Mouse (Mus musculus) gastrocnemius, postnatal 14 days (tissue): ENCODE results near the gene Hyou1. TPM values are rescaled to one million over a fixed set of nuclear protein-coding genes. Genes with fewer than 3 reads are reported as not detected.
"Not testable (repeated sequence)": the region's sequence is repeated elsewhere in the genome, so short reads cannot be mapped to it uniquely, and the experiment has no call there.

Source experiments
- DNase-seq: peaks from one replicate; pipeline ENCODE4 v3.0.0; 2021; ENCODE audit warnings: mixed read lengths
- intact Hi-C: fragments of 180-260 bp; cut with DNase I; formaldehyde crosslinking; loops from one replicate; pipeline ENCODE4 v1.15.1; 2025; ENCODE audit warnings: low total_unique reads
- total RNA-seq, 2 experiments: library from RNA; stranded (reverse); gene quantifications; 2 replicates each; pipeline ENCODE4 v1.2.3; 2021

Hyou1 gene
- total RNA-seq, 2 experiments from 2014 or later, result 25.9 to 30.6 TPM

GRCm38 (mm10) chr9:44347166-44347565 lies 32.1 kb upstream of the Hyou1 start:
- intact Hi-C loops, result no loop called here
- DNase-seq, result no peak

- DNase-seq, result no peak
- intact Hi-C loops, result no loop called here
Measured at GRCm38 (mm10) chr9:44347621-44348020, 31.7 kb upstream of the Hyou1 start.

GRCm38 (mm10) chr9:44348546-44348945 lies 30.7 kb upstream of the Hyou1 start:
- no peak for DNase-seq
- intact Hi-C loops, result no loop called here

- DNase-seq, result no peak
- intact Hi-C loops, result loop anchor here (5.0 kb wide), 1 partner anchor 99 kb away; the partner anchor contains the start of gene Pdzd3
Measured at GRCm38 (mm10) chr9:44351396-44351795, 27.9 kb upstream of the Hyou1 start.

- intact Hi-C loops, result loop anchor here (5.0 kb wide), 1 partner anchor 100 kb away; the partner anchor contains the start of gene Pdzd3
- DNase-seq, result no peak
Measured at GRCm38 (mm10) chr9:44352337-44352736, 27.0 kb upstream of the Hyou1 start.

GRCm38 (mm10) chr9:44353142-44353541 lies 26.1 kb upstream of the Hyou1 start:
- intact Hi-C loops, result loop anchor here (5.0 kb wide), 1 partner anchor 101 kb away; the partner anchor contains the start of gene Pdzd3

GRCm38 (mm10) chr9:44357207-44357606 lies 22.1 kb upstream of the Hyou1 start:
- DNase-seq, result no peak

More at GRCm38 (mm10) chr9:44353142-44353541, 26.1 kb upstream of the Hyou1 start:
- DNase-seq, result no peak

GRCm38 (mm10) chr9:44361190-44361917 lies 17.9 kb upstream of the Hyou1 start, which contains the start of gene Vps11:
TSS of gene Vps11 (minus strand) at chr9:44361670.
- intact Hi-C loops, result no loop called here
- DNase-seq, result peak; percentile 95

More at GRCm38 (mm10) chr9:44357207-44357606, 22.1 kb upstream of the Hyou1 start:
- intact Hi-C loops, result loop anchor here (5.0 kb wide), 1 partner anchor 65 kb away; no protein-coding TSS in a partner anchor

- DNase-seq, intact Hi-C loops: not testable (repeated sequence)
Measured at GRCm38 (mm10) chr9:44361931-44362330, 17.4 kb upstream of the Hyou1 start.

- no peak for DNase-seq
- intact Hi-C loops, result no loop called here
Measured at GRCm38 (mm10) chr9:44364480-44364879, 14.8 kb upstream of the Hyou1 start.

- intact Hi-C loops, result no loop called here
Measured at GRCm38 (mm10) chr9:44373386-44373785, 5.9 kb upstream of the Hyou1 start.

GRCm38 (mm10) chr9:44376141-44376540 lies 3.1 kb upstream of the Hyou1 start:
- intact Hi-C loops, result no loop called here
- DNase-seq, result no peak

More at GRCm38 (mm10) chr9:44373386-44373785, 5.9 kb upstream of the Hyou1 start:
- DNase-seq, result no peak

GRCm38 (mm10) chr9:44377335-44377734 lies 2.0 kb upstream of the Hyou1 start:
- DNase-seq, intact Hi-C loops: not testable (repeated sequence)

- intact Hi-C loops, result no loop called here
- no peak for DNase-seq
Measured at GRCm38 (mm10) chr9:44378153-44378730, 1.0 kb upstream of the Hyou1 start.

GRCm38 (mm10) chr9:44379862-44380261 lies 572 bp downstream of the Hyou1 start:
- intact Hi-C loops, result no loop called here
- no peak for DNase-seq

- intact Hi-C loops, result no loop called here
Measured at GRCm38 (mm10) chr9:44384596-44384995, 5.3 kb downstream of the Hyou1 start.

GRCm38 (mm10) chr9:44387221-44387620 lies 7.9 kb downstream of the Hyou1 start:
- intact Hi-C loops, result no loop called here
- DNase-seq, result no peak

More at GRCm38 (mm10) chr9:44384596-44384995, 5.3 kb downstream of the Hyou1 start:
- no peak for DNase-seq

GRCm38 (mm10) chr9:44389273-44389672 lies 10.0 kb downstream of the Hyou1 start:
- intact Hi-C loops, result no loop called here
- no peak for DNase-seq

GRCm38 (mm10) chr9:44391466-44391865 lies 12.2 kb downstream of the Hyou1 start:
- DNase-seq, result peak; percentile 76
- intact Hi-C loops, result loop anchor here (5.0 kb wide), 1 partner anchor 139 kb away; the partner anchor contains the start of gene Pdzd3

GRCm38 (mm10) chr9:44396684-44397411 lies 17.6 kb downstream of the Hyou1 start, which contains the start of gene Slc37a4:
TSS of gene Slc37a4 (plus strand) at chr9:44396852.
- intact Hi-C loops, result no loop called here
- peak; percentile 94 for DNase-seq
